Mouse (Mus musculus) ES-Bruce4 (cell line): ENCODE data around the gene Ndufaf1.

Experiments used
- CTCF ChIP-seq: IDR thresholded peaks from one replicate; pipeline ENCODE4 v1.8.1; 2011; ENCODE audit warnings: low read depth, low read length
- EP300 ChIP-seq: IDR thresholded peaks from 2 replicates; pipeline ENCODE4 v1.6.1; 2011; ENCODE audit warnings: low read depth, low read length; ENCODE audit not compliant: insufficient read depth

DNA sequence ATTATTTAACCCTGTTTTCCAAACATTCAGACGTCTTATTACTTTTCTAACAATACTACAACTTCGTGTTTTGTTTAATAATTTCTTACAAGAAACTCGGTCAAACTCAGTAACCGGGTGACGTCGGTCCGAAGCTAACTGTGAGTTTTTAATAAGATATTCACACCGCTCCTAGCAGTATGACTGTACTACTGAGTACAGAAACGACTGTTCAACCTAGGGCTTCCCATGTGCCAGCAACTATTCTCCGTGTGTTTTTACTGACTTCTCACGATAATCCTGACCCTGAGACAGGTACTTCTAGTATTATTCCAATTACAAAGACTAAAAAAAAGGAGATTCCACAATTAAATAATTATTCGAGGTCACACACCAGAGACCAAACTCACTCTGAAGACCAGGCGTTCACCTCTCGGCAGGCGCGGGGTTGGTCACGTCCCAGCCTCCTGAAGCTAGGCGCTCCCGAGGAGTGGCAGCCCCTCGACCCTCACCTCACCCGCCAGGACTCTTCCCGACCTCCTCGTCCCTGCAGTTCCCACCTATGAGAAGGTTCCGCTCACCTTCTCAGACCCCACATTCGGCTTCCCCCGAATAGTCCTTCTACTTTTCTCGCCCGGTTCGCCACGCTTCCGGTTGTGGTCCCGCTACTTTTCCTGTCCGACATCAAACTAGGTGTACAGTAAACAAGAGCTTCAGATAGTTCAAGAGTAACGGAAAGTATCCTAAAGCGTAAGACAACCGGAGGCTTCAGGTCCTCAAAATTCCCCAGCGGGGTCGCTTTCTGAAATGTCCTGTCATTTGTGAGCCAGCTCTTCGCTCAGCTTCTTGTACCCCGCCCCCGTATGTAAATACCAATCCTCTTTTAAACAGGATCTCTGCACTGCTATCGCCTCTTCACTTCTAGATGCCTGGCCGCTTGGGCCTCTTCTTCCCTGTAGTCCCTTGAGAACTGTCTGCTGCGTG, at the start of gene Ndufaf1:
- TF ChIP-seq EP300 (peak; percentile 64), CTCF (no peak)
